7 mouse cellular contexts compared by ENCODE assay signal in genomic region chr2:161108933-161109371, GRCm38 (mm10). TPM values are rescaled to one million over a fixed set of nuclear protein-coding genes. Genes with fewer than 3 reads are reported as not detected.
DNase-seq lines count a peak whose midpoint lies in the region; ATAC-seq lines count a peak whose summit lies in the region.

Chd6 (minus strand) TSS chr2:161109075.

- 0% methylated on average over 17 of the region's 27 CpGs for WGBS in intestine, embryonic 15.5 days
- under 1% methylated on average over 27 of the region's 27 CpGs for WGBS in midbrain, embryonic 10.5 days

- peaks cover 11% of the 10 kb centered on the region for H3K4me1 ChIP-seq in intestine, embryonic 15.5 days (replicated peaks)
- H3K4me1 ChIP-seq in midbrain, embryonic 10.5 days = peaks cover 25% of the 10 kb centered on the region

- peak within 1 kb of the TSS; percentile 99 for H3K4me3 ChIP-seq in intestine, embryonic 15.5 days (replicated peaks)
- H3K4me3 ChIP-seq in midbrain, embryonic 10.5 days = peak within 1 kb of the TSS; percentile 83

- peak within 1 kb of the TSS; percentile 98 for H3K27ac ChIP-seq in intestine, embryonic 15.5 days
- peak within 1 kb of the TSS; percentile 98 for H3K27ac ChIP-seq in midbrain, embryonic 10.5 days (replicated peaks)

- no peaks in the 10 kb centered on the region for H3K27me3 ChIP-seq in intestine, embryonic 15.5 days (replicated peaks)
- H3K27me3 ChIP-seq in midbrain, embryonic 10.5 days (ENCODE audit: low read depth, poor library complexity, severe bottlenecking) = no peaks in the 10 kb centered on the region

- intact Hi-C loops in gastrocnemius, postnatal 36 days (cut with DNase I) = no loop called here
- intact Hi-C loops in left cerebral cortex, postnatal 25 days (cut with DNase I) = loop anchor here (2.0 to 5.0 kb wide), 2 partner anchors 67 to 68 kb away; no protein-coding TSS in a partner anchor

- peak; percentile 99 for DNase-seq in adrenal gland, adult 2 months
- DNase-seq in embryo, embryonic 11.5 days (ENCODE audit: low read depth, low spot score) = peak; percentile 96
- DNase-seq in gastrocnemius, postnatal 36 days = peak; percentile 97 to 99
- peak; percentile 99 to 100 for DNase-seq in left cerebral cortex, postnatal 25 days (ENCODE audit: low spot score in 2 of 2)
- peak; percentile 97 for DNase-seq in midbrain, embryonic 10.5 days (ENCODE audit: low spot score)
- peak; percentile 98 for DNase-seq in right cerebral cortex, postnatal 4 days

- peak within 1 kb of the TSS; percentile 87 for H3K4me2 ChIP-seq in intestine, embryonic 15.5 days (replicated peaks)

- H3K9me3 ChIP-seq in intestine, embryonic 15.5 days = no peaks in the 10 kb centered on the region
- no peaks in the 10 kb centered on the region for H3K9me3 ChIP-seq in midbrain, embryonic 10.5 days (replicated peaks)

- H3K9ac ChIP-seq in intestine, embryonic 15.5 days = peak within 1 kb of the TSS; percentile 96

- no peaks in the 10 kb centered on the region for H3K36me3 ChIP-seq in intestine, embryonic 15.5 days
- peaks cover 7% of the 10 kb centered on the region; the same call in 1 of the 2 replicates for H3K36me3 ChIP-seq in midbrain, embryonic 10.5 days

- peak; percentile 99 for ATAC-seq in intestine, embryonic 15.5 days

RNA-seq across cellular contexts. Expression of gene Chd6, which starts in this region (rescaled TPM):
- 10 to 100 TPM; 27.7 to 34.1 TPM for total RNA-seq in adrenal gland, adult 2 months (2021)
- 5.7 and 6.6 TPM in 2 replicates for polyA plus RNA-seq in adrenal gland, adult 2 months (2012; rRNA removed)
- 10 to 100 TPM; 11.0 to 12.0 TPM for total RNA-seq in gastrocnemius, postnatal 36 days (2021)
- polyA plus RNA-seq in intestine, embryonic 15.5 days (2015; fragmentation: Nextera tagmentation; extraction: Ambion mirVana) = 20.8 and 21.1 TPM in 2 replicates
- 10 to 100 TPM; 56.9 to 67.5 TPM for total RNA-seq in left cerebral cortex, postnatal 25 days (2021)
- 22.8 and 29.0 TPM in 2 replicates for polyA plus RNA-seq in midbrain, embryonic 10.5 days (2016; fragmentation: Nextera tagmentation; extraction: Ambion mirVana)

Comparison
In these comparisons a context has a peak if more than half of its experiments do, and no peak if none do; other contexts are left out.
1. Peak in every context shown above with its lines: DNase-seq, ATAC-seq, H3K4me3 ChIP-seq and H3K27ac ChIP-seq.